Mouse (Mus musculus) right cerebral cortex, postnatal 10 days (tissue): ENCODE data around the gene Hpcal4.
"Not testable (repeated sequence)": the region's sequence is repeated elsewhere in the genome, so short reads cannot be mapped to it uniquely, and the experiment has no call there.

ENCODE experiments used
- DNase-seq, 2 experiments: peaks; one replicate each; pipeline ENCODE4 v3.0.0; 2021; ENCODE audit warnings: low spot score in 2 of 2

Gene Hpcal4

GRCm38 (mm10) chr4:123182328-123183238 lies at the start of gene Hpcal4:
TSS of gene Hpcal4 (plus strand) at chr4:123183227.
- peak; percentile 78 to 82 for DNase-seq

- DNase-seq, result no peak
Observed at GRCm38 (mm10) chr4:123137551-123137950, 45.5 kb upstream of the Hpcal4 start.

GRCm38 (mm10) chr4:123139513-123140154 lies 43.4 kb upstream of the Hpcal4 start, which contains the start of gene Ppie:
TSS of gene Ppie (minus strand) at chr4:123139951.
- peak; percentile 84 to 85 for DNase-seq

GRCm38 (mm10) chr4:123147446-123148150 lies 35.4 kb upstream of the Hpcal4 start:
- no peak for DNase-seq

GRCm38 (mm10) chr4:123152003-123152402 lies 31.0 kb upstream of the Hpcal4 start:
- DNase-seq, result no peak

- peak; percentile 79 to 91 for DNase-seq
Observed at GRCm38 (mm10) chr4:123152976-123153375, 30.1 kb upstream of the Hpcal4 start.

- peak; percentile 46 to 59 for DNase-seq
Observed at GRCm38 (mm10) chr4:123155004-123155403, 28.0 kb upstream of the Hpcal4 start.

- DNase-seq, result no peak
Observed at GRCm38 (mm10) chr4:123155427-123155826, 27.6 kb upstream of the Hpcal4 start.

GRCm38 (mm10) chr4:123155840-123156239 lies 27.2 kb upstream of the Hpcal4 start:
- no peak for DNase-seq

- DNase-seq, result no peak
Observed at GRCm38 (mm10) chr4:123160571-123160970, 22.5 kb upstream of the Hpcal4 start.

GRCm38 (mm10) chr4:123161251-123161650 lies 21.8 kb upstream of the Hpcal4 start:
- DNase-seq, result not testable (repeated sequence)

- DNase-seq, result no peak
Observed at GRCm38 (mm10) chr4:123162305-123162917, 20.6 kb upstream of the Hpcal4 start.

GRCm38 (mm10) chr4:123164157-123164556 lies 18.9 kb upstream of the Hpcal4 start:
- no peak for DNase-seq

GRCm38 (mm10) chr4:123171811-123172210 lies 11.2 kb upstream of the Hpcal4 start:
- DNase-seq, result no peak

- DNase-seq, result peak; percentile 93 to 96
Observed at GRCm38 (mm10) chr4:123183239-123184056, 421 bp downstream of the Hpcal4 start.

- peak; percentile 75 to 85 for DNase-seq
Observed at GRCm38 (mm10) chr4:123184816-123185215, 1.8 kb downstream of the Hpcal4 start.

- peak; percentile 51 to 66 for DNase-seq
Observed at GRCm38 (mm10) chr4:123192336-123192735, 9.3 kb downstream of the Hpcal4 start.

GRCm38 (mm10) chr4:123193791-123194190 lies 10.8 kb downstream of the Hpcal4 start:
- no peak for DNase-seq

- no peak for DNase-seq
Observed at GRCm38 (mm10) chr4:123196695-123197094, 13.7 kb downstream of the Hpcal4 start.

GRCm38 (mm10) chr4:123200771-123201185 lies 17.8 kb downstream of the Hpcal4 start:
- DNase-seq, result peak; percentile 62 to 85
